Mouse (Mus musculus): ENCODE measurements at regions not wholly inside any gene's neighbourhood (a gene's known extent, or its start where the extent isn't known, plus 50 kb on each side); places are given as distances from the start of the nearest gene placed in this dataset.

- ATAC-seq (ENCODE audit: low FRiP score, low read depth) (no peak), DNase-seq (ENCODE audit: low spot score) (no peak)
- H3K9ac ChIP-seq (ENCODE audit: low read depth, low read length, severe bottlenecking) = no peak overlapping the region
- H3K4me3 ChIP-seq (replicated peaks; ENCODE audit: low read length) = no peak overlapping the region
- no peak overlapping the region for H3K4me2 ChIP-seq (replicated peaks; ENCODE audit: low read depth, low read length, severe bottlenecking)
- H3K36me3 ChIP-seq (ENCODE audit: control insufficient read depth, insufficient read depth, low read length) = no peaks in the 10 kb centered on the region
- H3K27me3 ChIP-seq (ENCODE audit: control insufficient read depth, insufficient read depth, low read length) = no peaks in the 10 kb centered on the region
- H3K4me1 ChIP-seq (ENCODE audit: control insufficient read depth, insufficient read depth, low read length) = no peaks in the 10 kb centered on the region
- H3K9me3 ChIP-seq (ENCODE audit: control insufficient read depth, low read length) = peaks cover 4% of the 10 kb centered on the region; the same call in 1 of the 2 replicates
- 41% methylated on average over 1 of the region's 1 CpGs for WGBS
- TF ChIP-seq POLR2A (IDR thresholded peaks at IDR 0.05; ENCODE audit: borderline replicate concordance, extremely low read depth, insufficient read depth, insufficient read length) = no peak
- H3K27ac ChIP-seq (replicated peaks; ENCODE audit: low read depth, low read length) = no peak overlapping the region
These were observed 280.6 kb downstream of the Nek10 start for GRCm38 (mm10) chr14:15083812-15084211.

- Histone ChIP-seq H3K27me3 (ENCODE audit: control insufficient read depth, insufficient read depth, low read length) (no peaks in the 10 kb centered on the region), H3K36me3 (ENCODE audit: control insufficient read depth, insufficient read depth, low read length) (no peaks in the 10 kb centered on the region), H3K27ac (replicated peaks; ENCODE audit: low read depth, low read length) (no peak overlapping the region), H3K4me1 (ENCODE audit: control insufficient read depth, insufficient read depth, low read length) (no peaks in the 10 kb centered on the region), H3K9me3 (ENCODE audit: control insufficient read depth, low read length) (peaks cover 4% of the 10 kb centered on the region; the same call in 1 of the 2 replicates), H3K4me3 (replicated peaks; ENCODE audit: low read length) (no peak overlapping the region), H3K9ac (ENCODE audit: low read depth, low read length, severe bottlenecking) (no peak overlapping the region), H3K4me2 (replicated peaks; ENCODE audit: low read depth, low read length, severe bottlenecking) (no peak overlapping the region)
- ATAC-seq (ENCODE audit: low FRiP score, low read depth) = no peak
- peak; percentile 27 for DNase-seq (ENCODE audit: low spot score)
- TF ChIP-seq POLR2A (IDR thresholded peaks at IDR 0.05; ENCODE audit: borderline replicate concordance, extremely low read depth, insufficient read depth, insufficient read length) = no peak
- 26% methylated on average over 5 of the region's 5 CpGs for WGBS
These were observed 283.8 kb downstream of the Nek10 start for GRCm38 (mm10) chr14:15087061-15087460.

GRCm38 (mm10) chr14:15096865-15097264 lies 293.6 kb downstream of the Nek10 start:
- ATAC-seq (ENCODE audit: low FRiP score, low read depth) (no peak), DNase-seq (ENCODE audit: low spot score) (no peak)
- H3K36me3 ChIP-seq (ENCODE audit: control insufficient read depth, insufficient read depth, low read length) = no peaks in the 10 kb centered on the region
- H3K27me3 ChIP-seq (ENCODE audit: control insufficient read depth, insufficient read depth, low read length) = no peaks in the 10 kb centered on the region
- H3K4me1 ChIP-seq (ENCODE audit: control insufficient read depth, insufficient read depth, low read length) = no peaks in the 10 kb centered on the region
- H3K27ac ChIP-seq (replicated peaks; ENCODE audit: low read depth, low read length) = no peak overlapping the region
- 43% methylated on average over 1 of the region's 1 CpGs for WGBS
- no peaks in the 10 kb centered on the region for H3K9me3 ChIP-seq (ENCODE audit: control insufficient read depth, low read length)
- H3K9ac ChIP-seq (ENCODE audit: low read depth, low read length, severe bottlenecking) = no peak overlapping the region
- no peak overlapping the region for H3K4me2 ChIP-seq (replicated peaks; ENCODE audit: low read depth, low read length, severe bottlenecking)
- TF ChIP-seq POLR2A (IDR thresholded peaks at IDR 0.05; ENCODE audit: borderline replicate concordance, extremely low read depth, insufficient read depth, insufficient read length) = no peak
- no peak overlapping the region for H3K4me3 ChIP-seq (replicated peaks; ENCODE audit: low read length)

GRCm38 (mm10) chr14:15099909-15100308 lies 296.7 kb downstream of the Nek10 start:
- DNase-seq (ENCODE audit: low spot score) (no peak), ATAC-seq (ENCODE audit: low FRiP score, low read depth) (no peak)

GRCm38 (mm10) chr14:15107795-15108321 lies 304.6 kb downstream of the Nek10 start:
- DNase-seq (ENCODE audit: low spot score) = no peak
- H3K9ac ChIP-seq (ENCODE audit: low read depth, low read length, severe bottlenecking) = no peak overlapping the region
- WGBS = 24% methylated on average over 2 of the region's 2 CpGs

More at GRCm38 (mm10) chr14:15099909-15100308, 296.7 kb downstream of the Nek10 start:
- Histone ChIP-seq H3K27ac (replicated peaks; ENCODE audit: low read depth, low read length) (no peak overlapping the region), H3K27me3 (ENCODE audit: control insufficient read depth, insufficient read depth, low read length) (no peaks in the 10 kb centered on the region), H3K4me3 (replicated peaks; ENCODE audit: low read length) (no peak overlapping the region), H3K4me2 (replicated peaks; ENCODE audit: low read depth, low read length, severe bottlenecking) (no peak overlapping the region), H3K9ac (ENCODE audit: low read depth, low read length, severe bottlenecking) (no peak overlapping the region), H3K36me3 (ENCODE audit: control insufficient read depth, insufficient read depth, low read length) (no peaks in the 10 kb centered on the region), H3K4me1 (ENCODE audit: control insufficient read depth, insufficient read depth, low read length) (no peaks in the 10 kb centered on the region), H3K9me3 (ENCODE audit: control insufficient read depth, low read length) (no peaks in the 10 kb centered on the region)
- no peak for TF ChIP-seq POLR2A (IDR thresholded peaks at IDR 0.05; ENCODE audit: borderline replicate concordance, extremely low read depth, insufficient read depth, insufficient read length)

GRCm38 (mm10) chr14:15119745-15120144 lies 316.5 kb downstream of the Nek10 start:
- no peak overlapping the region for H3K4me2 ChIP-seq (replicated peaks; ENCODE audit: low read depth, low read length, severe bottlenecking)
- no peaks in the 10 kb centered on the region for H3K4me1 ChIP-seq (ENCODE audit: control insufficient read depth, insufficient read depth, low read length)
- H3K36me3 ChIP-seq (ENCODE audit: control insufficient read depth, insufficient read depth, low read length) = no peaks in the 10 kb centered on the region
- no peak for TF ChIP-seq POLR2A (IDR thresholded peaks at IDR 0.05; ENCODE audit: borderline replicate concordance, extremely low read depth, insufficient read depth, insufficient read length)
- ATAC-seq (ENCODE audit: low FRiP score, low read depth) (no peak), DNase-seq (ENCODE audit: low spot score) (no peak)
- no peaks in the 10 kb centered on the region for H3K27me3 ChIP-seq (ENCODE audit: control insufficient read depth, insufficient read depth, low read length)
- 60% methylated on average over 2 of the region's 2 CpGs for WGBS
- no peak overlapping the region for H3K9ac ChIP-seq (ENCODE audit: low read depth, low read length, severe bottlenecking)
- H3K27ac ChIP-seq (replicated peaks; ENCODE audit: low read depth, low read length) = no peak overlapping the region
- H3K4me3 ChIP-seq (replicated peaks; ENCODE audit: low read length) = no peak overlapping the region
- no peaks in the 10 kb centered on the region for H3K9me3 ChIP-seq (ENCODE audit: control insufficient read depth, low read length)

More at GRCm38 (mm10) chr14:15107795-15108321, 304.6 kb downstream of the Nek10 start:
- Histone ChIP-seq H3K9me3 (ENCODE audit: control insufficient read depth, low read length) (no peaks in the 10 kb centered on the region), H3K4me2 (replicated peaks; ENCODE audit: low read depth, low read length, severe bottlenecking) (no peak overlapping the region), H3K4me1 (ENCODE audit: control insufficient read depth, insufficient read depth, low read length) (no peaks in the 10 kb centered on the region), H3K27me3 (ENCODE audit: control insufficient read depth, insufficient read depth, low read length) (no peaks in the 10 kb centered on the region), H3K36me3 (ENCODE audit: control insufficient read depth, insufficient read depth, low read length) (no peaks in the 10 kb centered on the region), H3K4me3 (replicated peaks; ENCODE audit: low read length) (no peak overlapping the region), H3K27ac (replicated peaks; ENCODE audit: low read depth, low read length) (no peak overlapping the region)
- TF ChIP-seq POLR2A (IDR thresholded peaks at IDR 0.05; ENCODE audit: borderline replicate concordance, extremely low read depth, insufficient read depth, insufficient read length) = no peak
- ATAC-seq (ENCODE audit: low FRiP score, low read depth) = no peak
